Mouse (Mus musculus): ENCODE data around the gene Ptcd1. TPM values are rescaled to one million over a fixed set of nuclear protein-coding genes. Genes with fewer than 3 reads are reported as not detected.

The Ptcd1 gene
- total RNA-seq, 1 experiment, result 14.3 TPM

DNA sequence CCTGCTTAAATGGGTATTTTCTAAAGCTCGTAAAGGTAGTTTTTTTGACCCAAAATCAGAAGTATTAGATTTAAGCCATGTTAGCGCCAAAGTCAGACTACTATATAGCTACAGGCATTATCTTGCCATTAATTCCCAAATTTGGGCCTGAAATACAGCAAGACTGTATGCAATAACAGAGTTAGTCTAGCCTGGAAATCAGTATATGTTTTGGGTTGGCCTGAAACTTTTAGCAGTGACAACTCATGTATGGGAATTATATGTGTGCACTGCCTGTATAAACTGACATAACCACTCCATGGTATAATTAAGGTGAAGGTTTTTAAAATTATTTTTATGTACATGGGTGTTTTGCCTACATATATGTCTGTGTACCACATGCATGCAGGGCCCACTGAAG is 25.1 kb upstream of the Ptcd1 start, which contains the start of gene Atp5j2:
Gene Atp5j2, minus strand, starts transcription at position 101 of the 400 bp plus-strand sequence.
- Histone ChIP-seq H3K9me3 (ENCODE audit: control insufficient read depth, insufficient read depth, low read depth, low read length) (no peaks in the 10 kb centered on the region), H3K4me1 (ENCODE audit: control insufficient read depth in 2 of 2, insufficient read depth in 2 of 2, low read length in 2 of 2, poor library complexity in 1 of 2) (peaks cover 5 to 6% of the 10 kb centered on the region in 2 experiments; a peak in 3 of 4 replicates), H3K27ac (ENCODE audit: insufficient read depth, low read depth, low read length, poor library complexity, severe bottlenecking) (peak within 1 kb of the TSS; percentile 73), H3K9ac (ENCODE audit: insufficient read depth, low read depth, low read length, poor library complexity, severe bottlenecking) (peak within 1 kb of the TSS; percentile 91), H3K4me3 (ENCODE audit: insufficient read depth in 1 of 2, low read depth in 1 of 2, low read length in 2 of 2, poor library complexity in 1 of 2, severe bottlenecking in 1 of 2) (peak within 1 kb of the TSS; percentile 91 to 95), H3K36me3 (ENCODE audit: control insufficient read depth, insufficient read depth, low read length, poor library complexity, severe bottlenecking) (peaks cover 11% of the 10 kb centered on the region)
- TF ChIP-seq MAFK (IDR thresholded peaks at IDR 0.05; ENCODE audit: insufficient read depth, low read depth, low read length) (no peak), ZC3H11A (IDR thresholded peaks at IDR 0.05; ENCODE audit: borderline replicate concordance, low read depth, low read length) (no peak), HCFC1 (IDR thresholded peaks at IDR 0.05; ENCODE audit: borderline replicate concordance, insufficient read depth, low read length) (no peak), ZNF384 (IDR thresholded peaks at IDR 0.05; ENCODE audit: low read depth, low read length) (no peak), CHD2 (IDR thresholded peaks at IDR 0.05; ENCODE audit: low read depth, low read length) (no peak)
- in situ Hi-C loops (cut with MboI; ENCODE audit: low sequenced_read_pairs in 2 of 2, unreplicated experiment in 2 of 2), result no loop called here
- DNase-seq (ENCODE audit: low read depth, low spot score), result no peak

DNA sequence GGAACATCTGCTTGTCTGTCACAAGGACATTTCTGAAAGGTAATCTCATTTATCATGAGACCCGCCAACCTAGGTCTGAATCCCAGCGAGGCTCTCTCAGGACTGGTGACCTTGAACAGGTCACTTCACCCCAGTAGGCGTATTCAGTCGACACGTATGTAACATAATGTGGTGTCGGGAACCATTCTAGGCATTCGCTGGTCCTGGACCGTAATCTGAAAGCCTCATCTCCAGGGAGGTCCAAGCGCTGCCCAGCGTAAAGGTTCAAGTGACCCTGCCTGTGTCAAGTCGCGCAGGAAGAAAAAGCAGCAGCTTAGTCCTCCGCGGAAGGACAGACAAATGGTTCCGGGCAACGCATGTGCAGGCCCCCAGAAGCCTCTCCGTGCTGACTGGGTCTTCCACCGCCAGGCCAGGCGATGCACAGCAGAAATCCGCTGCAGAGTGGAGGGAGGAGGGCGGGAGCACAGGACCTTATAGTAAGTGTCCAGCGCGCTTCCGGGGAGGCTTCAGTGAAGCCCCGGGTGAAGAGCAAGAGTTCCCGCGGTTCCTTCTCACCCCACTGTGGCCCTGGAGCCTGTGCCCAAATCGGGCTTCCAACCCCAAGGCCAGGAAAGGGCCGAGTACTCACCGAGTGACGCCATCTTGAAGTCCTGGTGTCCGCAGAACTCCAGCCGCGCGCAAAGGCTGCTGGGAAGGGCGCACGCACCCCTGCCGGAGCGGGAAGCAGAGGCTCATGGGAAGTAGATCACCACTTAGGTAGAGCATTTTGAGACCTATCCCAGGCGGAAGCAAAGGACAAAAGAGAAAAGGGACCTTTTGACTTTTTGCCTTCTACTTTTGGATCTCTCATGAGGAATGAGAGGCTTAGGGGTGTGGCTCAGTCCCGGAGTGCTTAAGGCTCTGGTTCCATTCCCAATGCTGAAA is 24.2 kb upstream of the Ptcd1 start:
- Histone ChIP-seq H3K4me1 (ENCODE audit: control insufficient read depth in 2 of 2, insufficient read depth in 2 of 2, low read length in 2 of 2, poor library complexity in 1 of 2) (peaks cover 5 to 6% of the 10 kb centered on the region in 2 experiments; a peak in 3 of 4 replicates), H3K9ac (ENCODE audit: insufficient read depth, low read depth, low read length, poor library complexity, severe bottlenecking) (peak overlapping the region; percentile 91), H3K9me3 (ENCODE audit: control insufficient read depth, insufficient read depth, low read depth, low read length) (no peaks in the 10 kb centered on the region), H3K36me3 (ENCODE audit: control insufficient read depth, insufficient read depth, low read length, poor library complexity, severe bottlenecking) (peaks cover 18% of the 10 kb centered on the region), H3K4me3 (ENCODE audit: insufficient read depth in 1 of 2, low read depth in 1 of 2, low read length in 2 of 2, poor library complexity in 1 of 2, severe bottlenecking in 1 of 2) (peak overlapping the region; percentile 91 to 95), H3K27ac (ENCODE audit: insufficient read depth, low read depth, low read length, poor library complexity, severe bottlenecking) (peak overlapping the region; percentile 73)
- peak; percentile 84 for DNase-seq (ENCODE audit: low read depth, low spot score)
- in situ Hi-C loops (cut with MboI; ENCODE audit: low sequenced_read_pairs in 2 of 2, unreplicated experiment in 2 of 2), result no loop called here
- TF ChIP-seq ZC3H11A (IDR thresholded peaks at IDR 0.05; ENCODE audit: borderline replicate concordance, low read depth, low read length) (no peak), ZNF384 (IDR thresholded peaks at IDR 0.05; ENCODE audit: low read depth, low read length) (no peak), CHD2 (IDR thresholded peaks at IDR 0.05; ENCODE audit: low read depth, low read length) (no peak), MAFK (IDR thresholded peaks at IDR 0.05; ENCODE audit: insufficient read depth, low read depth, low read length) (peak; percentile 25; the same call in 1 of the 2 replicates), HCFC1 (IDR thresholded peaks at IDR 0.05; ENCODE audit: borderline replicate concordance, insufficient read depth, low read length) (peak; percentile 65; the same call in 1 of the 2 replicates)

DNA sequence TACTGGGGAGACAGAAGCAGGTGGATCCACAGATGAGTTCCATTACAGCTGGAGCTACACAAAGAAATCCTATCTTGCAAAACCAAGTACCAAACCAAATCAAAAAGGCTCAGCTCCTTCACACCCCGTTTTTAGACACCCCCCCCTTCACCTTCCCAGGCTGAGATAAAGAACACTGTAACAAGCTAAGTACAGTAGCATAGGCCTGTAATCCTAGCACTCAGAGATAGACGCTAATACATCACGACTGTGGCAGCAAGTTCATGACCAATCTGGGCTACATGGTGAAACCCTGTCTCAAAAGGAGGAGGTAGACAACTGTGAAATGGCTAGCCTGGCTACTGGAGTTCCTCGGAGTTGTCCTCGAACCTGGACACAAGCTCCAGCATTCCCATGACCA is 23.5 kb upstream of the Ptcd1 start:
- Histone ChIP-seq H3K9ac (ENCODE audit: insufficient read depth, low read depth, low read length, poor library complexity, severe bottlenecking) (peak overlapping the region; percentile 91), H3K4me1 (ENCODE audit: control insufficient read depth in 2 of 2, insufficient read depth in 2 of 2, low read length in 2 of 2, poor library complexity in 1 of 2) (peaks cover 5 to 6% of the 10 kb centered on the region in 2 experiments; a peak in 3 of 4 replicates), H3K4me3 (ENCODE audit: insufficient read depth in 1 of 2, low read depth in 1 of 2, low read length in 2 of 2, poor library complexity in 1 of 2, severe bottlenecking in 1 of 2) (peak overlapping the region; percentile 91 to 95), H3K27ac (ENCODE audit: insufficient read depth, low read depth, low read length, poor library complexity, severe bottlenecking) (no peak overlapping the region), H3K9me3 (ENCODE audit: control insufficient read depth, insufficient read depth, low read depth, low read length) (no peaks in the 10 kb centered on the region), H3K36me3 (ENCODE audit: control insufficient read depth, insufficient read depth, low read length, poor library complexity, severe bottlenecking) (peaks cover 23% of the 10 kb centered on the region)
- DNase-seq (ENCODE audit: low read depth, low spot score), result no peak
- in situ Hi-C loops (cut with MboI; ENCODE audit: low sequenced_read_pairs in 2 of 2, unreplicated experiment in 2 of 2), result no loop called here
- TF ChIP-seq ZNF384 (IDR thresholded peaks at IDR 0.05; ENCODE audit: low read depth, low read length), result no peak
- TF ChIP-seq HCFC1 (IDR thresholded peaks at IDR 0.05; ENCODE audit: borderline replicate concordance, insufficient read depth, low read length), result no peak
- no peak for TF ChIP-seq ZC3H11A (IDR thresholded peaks at IDR 0.05; ENCODE audit: borderline replicate concordance, low read depth, low read length)
- no peak for TF ChIP-seq CHD2 (IDR thresholded peaks at IDR 0.05; ENCODE audit: low read depth, low read length)
- TF ChIP-seq MAFK (IDR thresholded peaks at IDR 0.05; ENCODE audit: insufficient read depth, low read depth, low read length), result no peak

DNA sequence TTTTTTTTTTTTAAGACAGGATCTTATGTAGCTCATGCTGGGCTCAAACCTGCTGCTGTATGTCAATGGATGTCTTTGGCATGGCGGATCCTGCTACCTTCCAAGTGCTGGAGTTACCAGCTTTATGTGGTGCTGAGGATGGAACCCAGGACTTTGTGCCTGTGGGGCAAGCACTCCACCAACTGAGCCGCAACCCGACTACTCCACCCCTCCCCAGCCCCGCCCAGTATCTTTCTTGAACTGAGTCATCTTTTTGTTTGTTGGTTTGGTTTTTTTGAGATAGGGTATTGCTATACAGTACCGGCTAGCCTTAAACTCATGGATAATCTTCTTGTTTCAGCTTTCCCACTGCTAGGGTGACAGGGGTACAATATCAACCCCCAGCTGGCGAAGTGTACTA is 22.5 kb upstream of the Ptcd1 start:
- H3K36me3 ChIP-seq (ENCODE audit: control insufficient read depth, insufficient read depth, low read length, poor library complexity, severe bottlenecking), result peaks cover 22% of the 10 kb centered on the region
- in situ Hi-C loops (cut with MboI; ENCODE audit: low sequenced_read_pairs in 2 of 2, unreplicated experiment in 2 of 2), result no loop called here
- no peaks in the 10 kb centered on the region for H3K9me3 ChIP-seq (ENCODE audit: control insufficient read depth, insufficient read depth, low read depth, low read length)
- no peak overlapping the region for H3K4me3 ChIP-seq (ENCODE audit: insufficient read depth in 1 of 2, low read depth in 1 of 2, low read length in 2 of 2, poor library complexity in 1 of 2, severe bottlenecking in 1 of 2)
- DNase-seq (ENCODE audit: low read depth, low spot score), result no peak
- H3K9ac ChIP-seq (ENCODE audit: insufficient read depth, low read depth, low read length, poor library complexity, severe bottlenecking), result no peak overlapping the region
- peaks cover 5 to 6% of the 10 kb centered on the region in 2 experiments; a peak in 3 of 4 replicates for H3K4me1 ChIP-seq (ENCODE audit: control insufficient read depth in 2 of 2, insufficient read depth in 2 of 2, low read length in 2 of 2, poor library complexity in 1 of 2)
- no peak overlapping the region for H3K27ac ChIP-seq (ENCODE audit: insufficient read depth, low read depth, low read length, poor library complexity, severe bottlenecking)
- no peak for TF ChIP-seq ZNF384 (IDR thresholded peaks at IDR 0.05; ENCODE audit: low read depth, low read length)
- no peak for TF ChIP-seq MAFK (IDR thresholded peaks at IDR 0.05; ENCODE audit: insufficient read depth, low read depth, low read length)
- no peak for TF ChIP-seq HCFC1 (IDR thresholded peaks at IDR 0.05; ENCODE audit: borderline replicate concordance, insufficient read depth, low read length)
- no peak for TF ChIP-seq CHD2 (IDR thresholded peaks at IDR 0.05; ENCODE audit: low read depth, low read length)
- TF ChIP-seq ZC3H11A (IDR thresholded peaks at IDR 0.05; ENCODE audit: borderline replicate concordance, low read depth, low read length), result no peak
